Mouse (Mus musculus) neural tube, postnatal 0 days (tissue): ENCODE data around the gene Olfr66. TPM values are rescaled to one million over a fixed set of nuclear protein-coding genes. Genes with fewer than 3 reads are reported as not detected.

ENCODE experiments used
- polyA plus RNA-seq: library from polyadenylated mRNA; unstranded; fragments of >200 nt; fragmentation: Nextera tagmentation; extraction: Ambion mirVana; gene quantifications from 2 replicates; pipeline ENCODE4 v1.2.1, GENCODE M21; 2015

The Olfr66 gene
- polyA plus RNA-seq = not detected in 2 replicates

DNA sequence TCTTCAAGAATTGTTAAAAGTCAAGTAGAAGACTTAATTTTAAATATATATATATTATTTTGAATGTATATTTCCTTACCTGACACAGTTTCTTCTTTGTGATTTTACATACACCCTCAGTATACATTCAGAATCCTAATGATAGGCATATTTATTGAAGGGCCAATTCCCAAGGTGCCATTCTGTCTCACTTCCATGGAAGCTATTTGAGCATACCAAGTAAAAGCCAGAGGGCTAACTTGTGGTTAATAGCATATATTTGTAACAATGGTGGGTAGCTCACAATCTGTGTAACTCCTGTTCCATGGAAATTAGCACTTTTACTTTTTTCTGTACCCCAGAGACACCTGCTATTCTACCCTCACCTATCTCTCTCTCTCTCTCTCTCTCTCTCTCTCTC is at the start of gene Olfr66:
Olfr66 (minus strand) TSS at position 101 of the 400 bp plus-strand sequence.

DNA sequence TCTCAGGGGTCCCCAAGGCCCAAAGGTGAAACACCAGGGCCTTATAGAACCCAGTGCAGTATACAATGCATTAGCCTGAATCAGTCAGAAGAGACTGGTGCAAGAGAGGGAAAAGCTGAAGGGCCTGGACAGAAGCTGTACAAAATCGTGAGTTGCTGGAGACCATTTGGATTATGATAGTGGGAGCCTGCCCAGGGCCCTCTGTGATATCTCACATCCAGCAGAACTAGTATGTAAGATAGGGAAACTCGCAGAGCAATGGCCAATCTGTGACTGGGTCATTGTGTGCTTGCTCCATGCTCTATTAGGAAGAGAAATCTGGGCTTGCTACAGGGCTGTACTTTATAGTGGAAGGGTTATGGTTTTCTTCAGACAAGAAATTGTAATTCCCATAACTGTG is 48.2 kb upstream of the Olfr66 start, which contains the start of gene Olfr632:
Olfr632 (plus strand) TSS at position 84 of the 400 bp plus-strand sequence.

DNA sequence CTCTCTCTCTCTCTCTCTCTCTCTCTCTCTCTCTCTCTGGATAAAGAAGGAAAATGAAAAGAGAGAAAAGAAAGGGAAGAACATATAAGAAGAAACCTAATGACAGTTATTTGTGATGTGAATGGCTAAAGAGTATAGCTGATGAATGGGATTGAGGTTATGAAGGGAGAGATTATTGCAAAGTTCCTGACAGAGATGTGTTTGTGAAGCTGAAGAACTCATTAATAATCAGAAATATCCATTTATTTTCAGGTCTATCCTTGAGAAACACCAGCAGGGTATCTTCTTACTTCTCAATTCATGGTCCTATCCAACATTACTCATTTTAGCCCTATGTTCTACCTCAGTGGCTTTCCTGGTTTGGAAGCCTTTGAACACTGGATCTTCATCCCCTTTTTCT is 42.5 kb upstream of the Olfr66 start, which contains the start of gene Olfr631:
Olfr631 (plus strand) TSS at position 301 of the 400 bp plus-strand sequence.

DNA sequence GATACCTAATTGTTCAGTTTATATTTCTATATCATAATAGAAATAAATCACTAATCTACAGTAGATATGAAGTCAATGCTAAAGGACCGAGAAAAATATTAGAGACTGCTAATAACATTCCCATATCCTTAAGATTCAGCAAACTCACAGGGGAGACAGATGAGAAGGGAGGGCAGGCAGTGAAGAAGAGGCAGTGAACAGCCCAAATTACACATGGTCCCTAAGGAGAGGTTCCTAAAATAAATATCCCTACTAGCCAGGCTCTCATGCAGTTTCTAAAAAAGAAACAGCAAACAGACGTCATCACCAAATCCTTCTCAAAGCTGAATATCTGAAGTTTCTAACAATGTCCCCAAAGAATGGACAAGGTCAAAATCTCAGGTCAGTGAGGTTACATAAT is 17.1 kb upstream of the Olfr66 start, which contains the start of gene Olfr65:
Olfr65 (plus strand) TSS at position 301 of the 400 bp plus-strand sequence.

GRCm38 (mm10) chr7:103894385-103894784 is 8.3 kb upstream of the Olfr66 start, which contains the start of gene Olfr64:
TSS of gene Olfr64 (minus strand) at chr7:103894485.

DNA sequence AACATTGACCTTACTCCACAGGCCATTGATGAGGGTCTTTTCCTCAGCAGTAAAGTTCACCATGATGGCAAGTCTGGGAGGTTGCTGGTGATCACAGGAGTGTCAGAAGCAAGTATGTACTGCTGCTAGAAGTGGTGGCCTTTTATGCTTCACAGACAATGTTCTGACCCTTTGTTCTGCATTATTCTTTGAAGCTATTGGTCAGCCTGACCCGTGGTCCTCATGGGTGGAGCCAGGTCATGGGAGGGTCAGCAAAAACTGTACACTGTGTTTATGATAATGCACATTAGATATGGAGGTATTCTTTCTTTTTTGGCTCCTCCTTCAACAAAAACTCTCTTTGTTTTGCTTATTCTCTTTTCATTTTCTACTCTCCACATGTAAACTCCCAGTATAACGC is 33.0 kb downstream of the Olfr66 start, which contains the start of gene Hbb-y:
Hbb-y (minus strand) TSS at position 127 of the 400 bp plus-strand sequence.

GRCm38 (mm10) chr7:103843034-103843433 is 43.0 kb downstream of the Olfr66 start, which contains the start of gene Hbb-bh1:
TSS of gene Hbb-bh1 (minus strand) at chr7:103843164.

GRCm38 (mm10) chr7:103840268-103840667 is 45.8 kb downstream of the Olfr66 start, which contains the start of gene Hbb-bh2:
TSS of gene Hbb-bh2 (minus strand) at chr7:103840520.

Other genes with a start within 250 kb of the Olfr66 start
- not detected in 2 replicates for gene Olfr622, start 243.6 kb downstream of the Olfr66 start, polyA plus RNA-seq
- not detected in 2 replicates for gene Olfr623, start 222.6 kb downstream of the Olfr66 start, polyA plus RNA-seq
- gene Olfr624, start 215.1 kb downstream of the Olfr66 start, polyA plus RNA-seq = 0.04 TPM in 2 replicates
- not detected in 2 replicates for gene Olfr625-ps1, start 203.5 kb downstream of the Olfr66 start, polyA plus RNA-seq
- gene Olfr243, start 171.6 kb downstream of the Olfr66 start, polyA plus RNA-seq = not detected in 2 replicates
- gene Olfr628, start 155.9 kb downstream of the Olfr66 start, polyA plus RNA-seq = not detected in 2 replicates
- gene Olfr629, start 141.3 kb downstream of the Olfr66 start, polyA plus RNA-seq = not detected in 2 replicates
- gene Olfr630, start 128.9 kb downstream of the Olfr66 start, polyA plus RNA-seq = not detected in 2 replicates
- gene Olfr69, start 114.7 kb downstream of the Olfr66 start, polyA plus RNA-seq = not detected in 2 replicates
- not detected in 2 replicates for gene Olfr68, start 106.6 kb downstream of the Olfr66 start, polyA plus RNA-seq
- not detected in 2 replicates for gene Olfr67, start 94.4 kb downstream of the Olfr66 start, polyA plus RNA-seq
- 239 and 288 TPM in 2 replicates for gene Hbb-bt, start 72.3 kb downstream of the Olfr66 start, polyA plus RNA-seq
- gene Hbb-bs, start 58.2 kb downstream of the Olfr66 start, polyA plus RNA-seq = 1,091 and 1,331 TPM in 2 replicates
- not detected in 2 replicates for gene Hbb-bh2, start 45.7 kb downstream of the Olfr66 start, polyA plus RNA-seq
- not detected in 2 replicates for gene Hbb-bh1, start 43.1 kb downstream of the Olfr66 start, polyA plus RNA-seq
- gene Hbb-y, start 33.0 kb downstream of the Olfr66 start, polyA plus RNA-seq = 0.77 TPM in 1 of 2 replicates, not detected in the other
- gene Olfr64, start 8.2 kb upstream of the Olfr66 start, polyA plus RNA-seq = not detected in 2 replicates
- gene Olfr65, start 17.2 kb upstream of the Olfr66 start, polyA plus RNA-seq = not detected in 2 replicates
- not detected in 2 replicates for gene Olfr631, start 42.6 kb upstream of the Olfr66 start, polyA plus RNA-seq
- gene Olfr632, start 48.1 kb upstream of the Olfr66 start, polyA plus RNA-seq = not detected in 2 replicates
- gene Olfr633, start 58.2 kb upstream of the Olfr66 start, polyA plus RNA-seq = not detected in 2 replicates
- not detected in 2 replicates for gene Olfr635, start 84.9 kb upstream of the Olfr66 start, polyA plus RNA-seq
- not detected in 2 replicates for gene Olfr638, start 112.5 kb upstream of the Olfr66 start, polyA plus RNA-seq
- gene Olfr639, start 131.1 kb upstream of the Olfr66 start, polyA plus RNA-seq = 0.04 TPM in 1 of 2 replicates, not detected in the other
- gene Olfr640, start 139.3 kb upstream of the Olfr66 start, polyA plus RNA-seq = not detected in 2 replicates
- not detected in 2 replicates for gene Olfr641, start 149.2 kb upstream of the Olfr66 start, polyA plus RNA-seq
- gene Olfr642, start 166.4 kb upstream of the Olfr66 start, polyA plus RNA-seq = not detected in 2 replicates
- gene 4930516K23Rik, start 175.2 kb upstream of the Olfr66 start, polyA plus RNA-seq = not detected in 2 replicates
- not detected in 2 replicates for gene Olfr644, start 185.6 kb upstream of the Olfr66 start, polyA plus RNA-seq
- not detected in 2 replicates for gene Olfr645, start 199.2 kb upstream of the Olfr66 start, polyA plus RNA-seq
- not detected in 2 replicates for gene Olfr646, start 218.6 kb upstream of the Olfr66 start, polyA plus RNA-seq
- not detected in 2 replicates for gene Ubqln5, start 243.6 kb upstream of the Olfr66 start, polyA plus RNA-seq